22 mouse cellular contexts compared by ENCODE assay signal in the genomic region with DNA sequence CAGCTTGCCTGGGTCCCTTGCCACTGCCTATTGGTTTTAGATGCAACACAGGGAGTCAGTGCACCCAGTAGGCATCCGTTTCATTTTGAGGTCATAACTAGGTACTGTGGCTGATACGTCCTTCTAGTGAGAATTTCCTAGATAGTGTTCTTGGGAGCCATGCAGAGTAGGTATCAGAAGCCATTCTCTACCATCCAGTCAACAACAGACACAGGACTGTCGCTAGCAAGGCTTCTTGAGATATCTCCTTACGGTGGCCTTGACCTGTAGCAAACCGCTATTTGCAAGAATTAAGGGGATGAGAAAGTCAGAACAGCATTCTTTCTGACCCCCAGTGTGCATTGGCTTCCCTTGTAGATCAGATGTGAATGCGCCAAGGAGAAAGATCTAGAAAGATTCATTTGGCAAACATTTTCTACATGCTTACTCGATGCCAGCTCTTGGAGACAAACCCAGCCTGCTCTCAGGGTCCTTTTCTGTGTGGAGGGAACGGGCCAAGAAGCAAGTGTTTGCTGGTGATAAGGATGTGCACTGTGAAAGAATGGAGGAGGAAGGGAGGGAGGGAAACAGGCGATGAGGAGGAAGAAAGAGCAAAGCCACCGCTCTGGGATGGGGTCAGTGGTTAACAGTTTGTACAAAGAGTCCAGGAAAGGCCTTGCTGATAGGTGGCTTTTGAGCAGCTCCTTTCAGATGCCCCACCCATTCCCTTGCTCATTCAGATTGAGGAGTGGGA.
DNase-seq lines count a peak whose midpoint lies in the region; ATAC-seq and TF ChIP-seq lines count a peak whose summit lies in the region.
"Had no signal": no experiment of that assay in that cellular context is flagged by ENCODE, and none has a peak within 500 bp of the region (broad histone marks: within the 10 kb centered on the region; RNA-seq: fewer than 3 reads in every experiment).

No protein-coding gene starts in this region.

- no peak for TF ChIP-seq RAD21 in MEL (IDR thresholded peaks at IDR 0.05; ENCODE audit: low read depth, low read length)

- ATAC-seq in forebrain, embryonic 16.5 days, result 0 out of 2 replicates have a peak, but pooled peaks have one; percentile 4
- ATAC-seq in forebrain, embryonic 13.5 days, result no peak
- peak; percentile 76 for ATAC-seq in liver, postnatal 0 days
- no peak for ATAC-seq in inflammation-experienced regulatory T-cells, adult 6 months
- ATAC-seq: intestine, embryonic 15.5 days; midbrain, embryonic 13.5 days had no signal

- peaks cover 10% of the 10 kb centered on the region for H3K4me1 ChIP-seq in forebrain, embryonic 16.5 days (replicated peaks; ENCODE audit: control insufficient read depth, insufficient read depth, low read length)
- H3K4me1 ChIP-seq in forebrain, embryonic 13.5 days, result peaks cover 12% of the 10 kb centered on the region
- H3K4me1 ChIP-seq in MEL (ENCODE audit: control insufficient read depth in 1 of 2, insufficient read depth in 2 of 2, low read length in 2 of 2), result no peaks in the 10 kb centered on the region; a peak in 1 of 4 replicates
- no peaks in the 10 kb centered on the region for H3K4me1 ChIP-seq in liver, postnatal 0 days (ENCODE audit: insufficient read depth)
- H3K4me1 ChIP-seq: heart, embryonic 10.5 days; intestine, embryonic 15.5 days; lung, embryonic 15.5 days; midbrain, embryonic 13.5 days; neural tube, embryonic 13.5 days had no signal

- WGBS in forebrain, embryonic 16.5 days, result 83% methylated on average over 10 of the region's 10 CpGs
- 89% methylated on average over 10 of the region's 10 CpGs for WGBS in forebrain, embryonic 13.5 days
- 46% methylated on average over 10 of the region's 10 CpGs for WGBS in liver, postnatal 0 days (ENCODE audit: insufficient replicate concordance)

- no peak overlapping the region for H3K4me2 ChIP-seq in forebrain, embryonic 16.5 days (ENCODE audit: low read length)
- no peak overlapping the region for H3K4me2 ChIP-seq in forebrain, embryonic 13.5 days
- no peak overlapping the region for H3K4me2 ChIP-seq in liver, postnatal 0 days (ENCODE audit: low read depth, low read length)
- H3K4me2 ChIP-seq: hindbrain, embryonic 14.5 days; intestine, embryonic 15.5 days; limb, embryonic 12.5 days; lung, embryonic 15.5 days; midbrain, embryonic 13.5 days; neural tube, embryonic 13.5 days had no signal

- no peaks in the 10 kb centered on the region for H3K79me2 ChIP-seq in MEL (ENCODE audit: control insufficient read depth, insufficient read depth, low read length, poor library complexity)

- no peaks in the 10 kb centered on the region for H3K9me3 ChIP-seq in forebrain, embryonic 16.5 days (ENCODE audit: control insufficient read depth, low read length)
- no peaks in the 10 kb centered on the region for H3K9me3 ChIP-seq in forebrain, embryonic 13.5 days (replicated peaks)
- no peaks in the 10 kb centered on the region for H3K9me3 ChIP-seq in MEL (replicated peaks; ENCODE audit: insufficient read depth, low read length)
- no peaks in the 10 kb centered on the region for H3K9me3 ChIP-seq in liver, postnatal 0 days (ENCODE audit: low read length)
- H3K9me3 ChIP-seq: heart, embryonic 10.5 days; intestine, embryonic 15.5 days; limb, embryonic 12.5 days; lung, embryonic 15.5 days; midbrain, embryonic 13.5 days; neural tube, embryonic 13.5 days had no signal

- no peaks in the 10 kb centered on the region for H3K27me3 ChIP-seq in forebrain, embryonic 16.5 days (replicated peaks; ENCODE audit: control insufficient read depth, insufficient read depth, low read length)
- H3K27me3 ChIP-seq in forebrain, embryonic 13.5 days, result no peaks in the 10 kb centered on the region
- no peaks in the 10 kb centered on the region for H3K27me3 ChIP-seq in MEL (ENCODE audit: control insufficient read depth in 1 of 2, insufficient read depth in 2 of 2, low read length in 2 of 2)
- H3K27me3 ChIP-seq in liver, postnatal 0 days (ENCODE audit: insufficient read depth, low read length), result no peaks in the 10 kb centered on the region
- H3K27me3 ChIP-seq: CH12.LX; intestine, embryonic 15.5 days; limb, embryonic 12.5 days; lung, embryonic 15.5 days; midbrain, embryonic 13.5 days; neural tube, embryonic 13.5 days had no signal

- DNase-seq in MEL (ENCODE audit: low read depth, low spot score) (peak; percentile 47), liver (peak; percentile 14)
- no peak for DNase-seq in liver, postnatal 0 days
- no peak for DNase-seq in gastrocnemius, adult 18-20 months (ENCODE audit: low spot score)
- DNase-seq: adrenal gland, postnatal 36 days; cerebellum, adult 8-10 months; kidney, adult 9 months; kidney, postnatal 4 days; lung, postnatal 4 days; right cerebral cortex, adult 18-20 months; thymus, postnatal 25 days had no signal

- peak overlapping the region; percentile 57; the same call in 1 of the 2 replicates for H3K27ac ChIP-seq in forebrain, embryonic 16.5 days (ENCODE audit: low read length)
- H3K27ac ChIP-seq in forebrain, embryonic 13.5 days, result no peak overlapping the region
- no peak overlapping the region for H3K27ac ChIP-seq in MEL (ENCODE audit: control insufficient read depth, low read depth, low read length)
- H3K27ac ChIP-seq in liver, postnatal 0 days (ENCODE audit: low read depth), result no peak overlapping the region
- H3K27ac ChIP-seq: heart, embryonic 10.5 days; hindbrain, embryonic 14.5 days; intestine, embryonic 15.5 days; limb, embryonic 12.5 days; lung, embryonic 15.5 days; midbrain, embryonic 13.5 days; neural tube, embryonic 13.5 days had no signal

- no peak for TF ChIP-seq CTCF in MEL (IDR thresholded peaks at IDR 0.05 in 2 of 3, conservative IDR thresholded peaks at IDR 0.05 in 1 of 3; ENCODE audit: control insufficient read depth in 1 of 3, insufficient read depth in 1 of 3, low read depth in 2 of 3, low read length in 3 of 3, poor library complexity in 1 of 3, severe bottlenecking in 1 of 3)
- TF ChIP-seq CTCF in liver, postnatal 0 days (IDR thresholded peaks at IDR 0.05; ENCODE audit: low read depth), result no peak

- peak in 1 of 2 experiments; percentile 23; a peak in 1 of 4 replicates for TF ChIP-seq EP300 in MEL (IDR thresholded peaks at IDR 0.05; ENCODE audit: low read depth in 1 of 2, low read length in 2 of 2)
- TF ChIP-seq EP300 in liver, postnatal 0 days (IDR thresholded peaks at IDR 0.05; ENCODE audit: low read depth), result peak; percentile 48; the same call in 1 of the 2 replicates

- H3K4me3 ChIP-seq in forebrain, embryonic 16.5 days (replicated peaks; ENCODE audit: low read length), result no peak overlapping the region
- H3K4me3 ChIP-seq in forebrain, embryonic 13.5 days, result no peak overlapping the region
- no peak overlapping the region for H3K4me3 ChIP-seq in MEL (ENCODE audit: control insufficient read depth in 1 of 2, insufficient read depth in 1 of 2, low read depth in 2 of 2, low read length in 2 of 2)
- H3K4me3 ChIP-seq in liver, postnatal 0 days (ENCODE audit: low read depth, low read length), result no peak overlapping the region
- H3K4me3 ChIP-seq: heart, embryonic 10.5 days; intestine, embryonic 15.5 days; limb, embryonic 12.5 days; lung, embryonic 15.5 days; midbrain, embryonic 13.5 days; neural tube, embryonic 13.5 days had no signal

- no peak for TF ChIP-seq POLR2A in MEL (IDR thresholded peaks at IDR 0.05; ENCODE audit: control insufficient read depth in 1 of 2, insufficient read depth in 1 of 2, low read depth in 1 of 2, low read length in 2 of 2, poor library complexity in 1 of 2)

- H3K9ac ChIP-seq in forebrain, embryonic 16.5 days (replicated peaks; ENCODE audit: low read depth, low read length), result no peak overlapping the region
- no peak overlapping the region for H3K9ac ChIP-seq in forebrain, embryonic 13.5 days
- no peak overlapping the region for H3K9ac ChIP-seq in MEL (ENCODE audit: control insufficient read depth, low read depth, low read length, poor library complexity, severe bottlenecking)
- H3K9ac ChIP-seq in liver, postnatal 0 days (replicated peaks), result no peak overlapping the region
- H3K9ac ChIP-seq: hindbrain, embryonic 14.5 days; intestine, embryonic 15.5 days; limb, embryonic 12.5 days; lung, embryonic 15.5 days; midbrain, embryonic 13.5 days; neural tube, embryonic 13.5 days had no signal

- no peaks in the 10 kb centered on the region for H3K36me3 ChIP-seq in forebrain, embryonic 16.5 days (ENCODE audit: control insufficient read depth, insufficient read depth)
- no peaks in the 10 kb centered on the region for H3K36me3 ChIP-seq in forebrain, embryonic 13.5 days (ENCODE audit: poor library complexity, severe bottlenecking)
- H3K36me3 ChIP-seq in MEL (ENCODE audit: control insufficient read depth in 1 of 2, insufficient read depth in 2 of 2, low read length in 2 of 2), result no peaks in the 10 kb centered on the region
- no peaks in the 10 kb centered on the region for H3K36me3 ChIP-seq in liver, postnatal 0 days (replicated peaks; ENCODE audit: insufficient read depth, low read length)
- H3K36me3 ChIP-seq: heart, embryonic 10.5 days; intestine, embryonic 15.5 days; limb, embryonic 12.5 days; lung, embryonic 15.5 days; midbrain, embryonic 13.5 days; neural tube, embryonic 13.5 days had no signal

TF ChIP-seq in MEL, 35 proteins besides CTCF, POLR2A, EP300 and RAD21:
- TF ChIP-seq BHLHE40 (IDR thresholded peaks at IDR 0.05; ENCODE audit: borderline replicate concordance, low read depth, low read length) (no peak), SMC3 (IDR thresholded peaks at IDR 0.05; ENCODE audit: low read depth, low read length) (no peak), HCFC1 (IDR thresholded peaks at IDR 0.05; ENCODE audit: low read depth, low read length) (no peak), MEF2A (IDR thresholded peaks at IDR 0.05; ENCODE audit: extremely low read depth, insufficient replicate concordance, low read depth, low read length, poor library complexity, severe bottlenecking) (no peak)

Comparison
In these comparisons a context has a peak if more than half of its experiments do, and no peak if none do; other contexts are left out.
1. ATAC-seq: peak in forebrain, embryonic 16.5 days (single experiment) and liver, postnatal 0 days (single experiment); none in forebrain, embryonic 13.5 days (single experiment) and inflammation-experienced regulatory T-cells, adult 6 months (single experiment).
2. DNase-seq: peak in MEL (single experiment) and liver (single experiment); none in liver, postnatal 0 days (single experiment) and gastrocnemius, adult 18-20 months (single experiment).